Mouse (Mus musculus) heart, postnatal 0 days (tissue): ENCODE data around the gene Hsd3b4.
"Not testable (repeated sequence)": the region's sequence is repeated elsewhere in the genome, so short reads cannot be mapped to it uniquely, and the experiment has no call there.

Source experiments
- CTCF ChIP-seq: IDR thresholded peaks from 2 replicates; pipeline ENCODE4 v1.5.1; 2016; ENCODE audit warnings: antibody characterized with exemption, control low read depth, low read depth
- EP300 ChIP-seq: IDR thresholded peaks from 2 replicates; pipeline ENCODE4 v1.6.1; 2016; ENCODE audit warnings: antibody characterized with exemption, low read depth

DNA sequence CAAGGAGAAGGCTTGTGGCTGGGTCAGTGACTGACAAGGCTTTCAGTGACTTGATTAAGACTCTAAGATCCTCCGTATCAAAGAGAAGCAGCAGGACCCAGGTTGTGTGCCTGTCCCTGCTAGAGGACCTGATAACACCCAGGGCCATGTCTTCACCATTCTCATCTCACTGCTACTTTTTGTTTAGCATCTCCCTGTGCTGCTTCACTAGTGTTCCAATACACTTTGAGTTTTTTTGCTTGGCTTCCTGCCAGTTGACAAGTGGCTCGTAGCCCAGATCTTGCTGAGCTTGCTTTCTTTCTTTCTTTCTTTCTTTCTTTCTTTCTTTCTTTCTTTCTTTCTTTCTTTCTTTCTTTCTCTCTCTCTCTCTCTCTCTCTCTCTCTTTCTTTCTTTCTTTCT lies 12.5 kb upstream of the Hsd3b4 start:
- TF ChIP-seq CTCF, EP300: not testable (repeated sequence)
